ENCODE assay signal across 10 mouse cellular contexts in genomic region chr12:70247683-70248474, GRCm38 (mm10). TPM values are rescaled to one million over a fixed set of nuclear protein-coding genes. Genes with fewer than 3 reads are reported as not detected.
DNase-seq lines count a peak whose midpoint lies in the region; ATAC-seq lines count a peak whose summit lies in the region.
"Had no signal": no experiment of that assay in that cellular context is flagged by ENCODE, and none has a peak within 500 bp of the region (broad histone marks: within the 10 kb centered on the region; RNA-seq: fewer than 3 reads in every experiment).

No protein-coding gene starts in this region.

- H3K4me3 ChIP-seq in lung, embryonic 16.5 days (ENCODE audit: low read length): no peak overlapping the region
- no peak overlapping the region for H3K4me3 ChIP-seq in hindbrain, embryonic 14.5 days (replicated peaks; ENCODE audit: low read length)
- H3K4me3 ChIP-seq in neural tube, embryonic 15.5 days (replicated peaks): no peak overlapping the region
- H3K4me3 ChIP-seq: stomach, embryonic 15.5 days had no signal

- no peaks in the 10 kb centered on the region for H3K36me3 ChIP-seq in lung, embryonic 16.5 days (ENCODE audit: control insufficient read depth, insufficient read depth, low read length)
- no peaks in the 10 kb centered on the region for H3K36me3 ChIP-seq in hindbrain, embryonic 14.5 days (replicated peaks; ENCODE audit: control insufficient read depth, insufficient read depth)
- peaks cover 25% of the 10 kb centered on the region for H3K36me3 ChIP-seq in neural tube, embryonic 15.5 days
- H3K36me3 ChIP-seq: G1E; stomach, embryonic 15.5 days had no signal

- peak; percentile 86 for ATAC-seq in lung, embryonic 16.5 days (ENCODE audit: low read depth)
- ATAC-seq in hindbrain, embryonic 14.5 days (ENCODE audit: low FRiP score): peak; percentile 51; the same call in 1 of the 2 replicates
- no peak for ATAC-seq in neural tube, embryonic 15.5 days (ENCODE audit: low FRiP score)

- DNase-seq in heart, adult 11 months: peak; percentile 73
- DNase-seq in heart, postnatal 4 days: no peak
- DNase-seq in lung, postnatal 10 days: no peak
- no peak for DNase-seq in hindbrain, embryonic 14.5 days (ENCODE audit: low spot score)
- DNase-seq in thymus, postnatal 0 days (ENCODE audit: low spot score): no peak
- DNase-seq in urinary bladder, postnatal 14 days (ENCODE audit: low spot score): no peak

- H3K9ac ChIP-seq in lung, embryonic 16.5 days (ENCODE audit: low read length): no peak overlapping the region
- no peak overlapping the region for H3K9ac ChIP-seq in hindbrain, embryonic 14.5 days
- H3K9ac ChIP-seq in neural tube, embryonic 15.5 days (replicated peaks): no peak overlapping the region
- H3K9ac ChIP-seq: stomach, embryonic 15.5 days had no signal

- H3K4me1 ChIP-seq in lung, embryonic 16.5 days (replicated peaks; ENCODE audit: control insufficient read depth, insufficient read depth, low read length): peaks cover 13% of the 10 kb centered on the region
- peaks cover 24% of the 10 kb centered on the region for H3K4me1 ChIP-seq in hindbrain, embryonic 14.5 days (replicated peaks; ENCODE audit: control insufficient read depth, insufficient read depth, low read length)
- peaks cover 8% of the 10 kb centered on the region; the same call in 1 of the 2 replicates for H3K4me1 ChIP-seq in neural tube, embryonic 15.5 days
- H3K4me1 ChIP-seq: stomach, embryonic 15.5 days had no signal

- H3K4me2 ChIP-seq in lung, embryonic 16.5 days (ENCODE audit: low read depth, low read length): peak overlapping the region; percentile 4; the same call in 1 of the 2 replicates
- H3K4me2 ChIP-seq in hindbrain, embryonic 14.5 days (replicated peaks): no peak overlapping the region
- H3K4me2 ChIP-seq in neural tube, embryonic 15.5 days: no peak overlapping the region
- H3K4me2 ChIP-seq: stomach, embryonic 15.5 days had no signal

- H3K27ac ChIP-seq in lung, embryonic 16.5 days (ENCODE audit: low read length): peak overlapping the region; percentile 91
- peak overlapping the region; percentile 58 for H3K27ac ChIP-seq in hindbrain, embryonic 14.5 days
- peak overlapping the region; percentile 54; the same call in 1 of the 2 replicates for H3K27ac ChIP-seq in neural tube, embryonic 15.5 days (replicated peaks)
- H3K27ac ChIP-seq: stomach, embryonic 15.5 days had no signal

- no peaks in the 10 kb centered on the region for H3K27me3 ChIP-seq in lung, embryonic 16.5 days (ENCODE audit: control insufficient read depth, insufficient read depth, low read depth, low read length)
- H3K27me3 ChIP-seq in hindbrain, embryonic 14.5 days (ENCODE audit: control insufficient read depth, insufficient read depth, low read length): no peaks in the 10 kb centered on the region
- no peaks in the 10 kb centered on the region for H3K27me3 ChIP-seq in neural tube, embryonic 15.5 days (replicated peaks)
- H3K27me3 ChIP-seq: stomach, embryonic 15.5 days had no signal

- WGBS in lung, embryonic 16.5 days: 38% methylated on average over 15 of the region's 15 CpGs
- 33% methylated on average over 15 of the region's 15 CpGs for WGBS in hindbrain, embryonic 14.5 days
- 38% methylated on average over 15 of the region's 15 CpGs for WGBS in neural tube, embryonic 15.5 days

- no peaks in the 10 kb centered on the region for H3K9me3 ChIP-seq in lung, embryonic 16.5 days (ENCODE audit: control insufficient read depth, low read length)
- H3K9me3 ChIP-seq in hindbrain, embryonic 14.5 days (ENCODE audit: control insufficient read depth, low read length): no peaks in the 10 kb centered on the region
- H3K9me3 ChIP-seq in neural tube, embryonic 15.5 days (replicated peaks): no peaks in the 10 kb centered on the region
- H3K9me3 ChIP-seq: G1E; stomach, embryonic 15.5 days had no signal

RNA-seq across cellular contexts. Expression of gene Pygl, which starts 16.6 kb away (rescaled TPM):
- total RNA-seq in heart, postnatal 4 days (2021): 10 to 100 TPM; 13.9 to 15.9 TPM
- 85.1 and 94.2 TPM in 2 replicates for polyA plus RNA-seq in lung, embryonic 16.5 days (2015; fragmentation: Nextera tagmentation; extraction: Ambion mirVana)
- polyA plus RNA-seq in hindbrain, embryonic 14.5 days (2014; fragmentation: Nextera tagmentation; extraction: Ambion mirVana): 9.2 and 9.4 TPM in 2 replicates
- 10.0 and 17.0 TPM in 2 replicates for polyA plus RNA-seq in neural tube, embryonic 15.5 days (2015; fragmentation: Nextera tagmentation; extraction: Ambion mirVana)
- 14.4 and 16.1 TPM in 2 replicates for polyA plus RNA-seq in thymus, postnatal 0 days (2015; fragmentation: Nextera tagmentation; extraction: Ambion mirVana)
- polyA plus RNA-seq: G1E had no signal
